Comparison of ENCODE assay signal across 9 mouse cellular contexts in the genomic region with DNA sequence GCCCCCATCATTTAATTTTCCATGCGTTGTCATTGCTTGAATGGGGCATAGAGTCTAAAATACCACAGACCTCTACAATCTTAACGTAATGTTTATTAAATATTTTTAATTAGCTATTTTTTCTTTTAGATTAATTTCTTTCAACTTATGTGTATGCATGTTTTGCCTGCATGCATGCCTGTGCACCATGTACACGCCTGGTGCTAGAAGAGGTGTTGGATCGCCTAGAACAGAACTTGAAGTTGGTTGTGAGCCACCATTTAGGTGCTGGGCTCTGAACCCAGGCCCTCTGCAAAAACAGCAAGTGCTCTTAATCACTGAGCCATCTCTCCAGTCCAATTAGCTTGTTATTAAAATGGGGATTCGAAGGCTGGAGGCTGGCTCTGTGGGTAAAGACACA. TPM values are rescaled to one million over a fixed set of nuclear protein-coding genes. Genes with fewer than 3 reads are reported as not detected.
A peak's percentile ranks its signal among the peaks of the same experiment; 100 is the strongest.
DNase-seq lines count a peak whose midpoint lies in the region; ATAC-seq lines count a peak whose summit lies in the region.
"Had no signal": no experiment of that assay in that cellular context is flagged by ENCODE, and none has a peak within 500 bp of the region (broad histone marks: within the 10 kb centered on the region; RNA-seq: fewer than 3 reads in every experiment).

No protein-coding gene starts in this region.

- no peaks in the 10 kb centered on the region; the same call in 1 of the 2 replicates for H3K9me3 ChIP-seq in heart, embryonic 16.5 days (replicated peaks; ENCODE audit: control insufficient read depth, low read length)
- H3K9me3 ChIP-seq in embryonic facial prominence, embryonic 11.5 days (replicated peaks; ENCODE audit: control insufficient read depth, low read length) = no peaks in the 10 kb centered on the region
- H3K9me3 ChIP-seq in intestine, embryonic 15.5 days = no peaks in the 10 kb centered on the region
- H3K9me3 ChIP-seq in midbrain, embryonic 16.5 days (replicated peaks; ENCODE audit: control insufficient read depth, low read length, poor library complexity, severe bottlenecking) = no peaks in the 10 kb centered on the region

- H3K4me1 ChIP-seq in heart, embryonic 16.5 days (ENCODE audit: control insufficient read depth, insufficient read depth, low read length) = peaks cover 2% of the 10 kb centered on the region; the same call in 1 of the 2 replicates
- no peaks in the 10 kb centered on the region for H3K4me1 ChIP-seq in embryonic facial prominence, embryonic 11.5 days (ENCODE audit: control insufficient read depth, insufficient read depth, low read length)
- no peaks in the 10 kb centered on the region for H3K4me1 ChIP-seq in intestine, embryonic 15.5 days (replicated peaks)
- peaks cover 5% of the 10 kb centered on the region; the same call in 1 of the 2 replicates for H3K4me1 ChIP-seq in midbrain, embryonic 16.5 days (ENCODE audit: control insufficient read depth, insufficient read depth, low read length)

- no peaks in the 10 kb centered on the region for H3K36me3 ChIP-seq in heart, embryonic 16.5 days (ENCODE audit: control insufficient read depth, insufficient read depth)
- no peaks in the 10 kb centered on the region for H3K36me3 ChIP-seq in embryonic facial prominence, embryonic 11.5 days (replicated peaks; ENCODE audit: control insufficient read depth, insufficient read depth, low read depth, low read length)
- H3K36me3 ChIP-seq in intestine, embryonic 15.5 days = no peaks in the 10 kb centered on the region
- H3K36me3 ChIP-seq in midbrain, embryonic 16.5 days (ENCODE audit: control insufficient read depth, insufficient read depth, low read length) = no peaks in the 10 kb centered on the region

- H3K27me3 ChIP-seq in heart, embryonic 16.5 days (ENCODE audit: control insufficient read depth, insufficient read depth, low read length) = peaks cover 3% of the 10 kb centered on the region; the same call in 1 of the 2 replicates
- no peaks in the 10 kb centered on the region for H3K27me3 ChIP-seq in embryonic facial prominence, embryonic 11.5 days (ENCODE audit: control insufficient read depth, insufficient read depth, low read length)
- no peaks in the 10 kb centered on the region for H3K27me3 ChIP-seq in intestine, embryonic 15.5 days (replicated peaks)
- peaks cover 3% of the 10 kb centered on the region; the same call in 1 of the 2 replicates for H3K27me3 ChIP-seq in midbrain, embryonic 16.5 days (ENCODE audit: control insufficient read depth, insufficient read depth, low read depth, low read length)

- WGBS in heart, embryonic 16.5 days = 66% methylated on average over 5 of the region's 5 CpGs
- WGBS in embryonic facial prominence, embryonic 11.5 days = 51% methylated on average over 5 of the region's 5 CpGs
- 63% methylated on average over 5 of the region's 5 CpGs for WGBS in intestine, embryonic 15.5 days
- WGBS in midbrain, embryonic 16.5 days = 54% methylated on average over 5 of the region's 5 CpGs

- no peak for ATAC-seq in heart, embryonic 16.5 days (replicated peaks; ENCODE audit: extremely low read depth, insufficient read depth, low FRiP score)
- no peak for ATAC-seq in embryonic facial prominence, embryonic 11.5 days (replicated peaks; ENCODE audit: insufficient number of reproducible peaks, low FRiP score, low TSS enrichment, low read depth)
- ATAC-seq in intestine, embryonic 15.5 days = no peak
- 0 out of 2 replicates have a peak, but pooled peaks have one; percentile 66 for ATAC-seq in midbrain, embryonic 16.5 days

- peak overlapping the region; percentile 55; the same call in 1 of the 2 replicates for H3K9ac ChIP-seq in heart, embryonic 16.5 days (ENCODE audit: low read length)
- no peak overlapping the region for H3K9ac ChIP-seq in embryonic facial prominence, embryonic 11.5 days (replicated peaks; ENCODE audit: low read length)
- H3K9ac ChIP-seq in intestine, embryonic 15.5 days = no peak overlapping the region
- H3K9ac ChIP-seq in midbrain, embryonic 16.5 days (ENCODE audit: low read depth, low read length) = peak overlapping the region; percentile 80; the same call in 1 of the 2 replicates

- peak overlapping the region; percentile 65 for H3K4me2 ChIP-seq in heart, embryonic 16.5 days (ENCODE audit: low read depth, low read length)
- peak overlapping the region; percentile 62 for H3K4me2 ChIP-seq in embryonic facial prominence, embryonic 11.5 days (ENCODE audit: low read depth, low read length)
- peak overlapping the region; percentile 90 for H3K4me2 ChIP-seq in intestine, embryonic 15.5 days (replicated peaks)
- peak overlapping the region; percentile 94 for H3K4me2 ChIP-seq in midbrain, embryonic 16.5 days (ENCODE audit: low read length)

- DNase-seq in heart, adult 11 months = no peak
- no peak for DNase-seq in embryonic facial prominence, embryonic 11.5 days (ENCODE audit: low spot score)
- DNase-seq in adrenal gland, adult 18-20 months (ENCODE audit: low spot score in 2 of 2) = no peak
- DNase-seq in testis, postnatal 14 days (ENCODE audit: low spot score) = no peak
- no peak for DNase-seq in adipocyte (ENCODE audit: low spot score)

- no peak overlapping the region for H3K27ac ChIP-seq in heart, embryonic 16.5 days (ENCODE audit: low read length)
- H3K27ac ChIP-seq in embryonic facial prominence, embryonic 11.5 days (replicated peaks; ENCODE audit: low read depth, low read length) = no peak overlapping the region
- H3K27ac ChIP-seq in intestine, embryonic 15.5 days = no peak overlapping the region
- no peak overlapping the region for H3K27ac ChIP-seq in midbrain, embryonic 16.5 days (ENCODE audit: low read length)

- peak overlapping the region; percentile 51 for H3K4me3 ChIP-seq in heart, embryonic 16.5 days (ENCODE audit: low read length)
- peak overlapping the region; percentile 34 for H3K4me3 ChIP-seq in embryonic facial prominence, embryonic 11.5 days (ENCODE audit: low read depth, low read length)
- H3K4me3 ChIP-seq in intestine, embryonic 15.5 days (replicated peaks) = peak overlapping the region; percentile 51; the same call in 1 of the 2 replicates
- H3K4me3 ChIP-seq in midbrain, embryonic 16.5 days (ENCODE audit: low read depth, low read length) = peak overlapping the region; percentile 59

RNA-seq across cellular contexts. Expression of a gene that starts 34.9 kb away (rescaled TPM):
- 0.11 TPM in 1 of 2 replicates, not detected in the other for polyA plus RNA-seq in heart, embryonic 16.5 days (2015; fragmentation: Nextera tagmentation; extraction: Ambion mirVana)
- 18.0 and 20.3 TPM in 2 replicates for polyA plus RNA-seq in embryonic facial prominence, embryonic 11.5 days (2014; fragmentation: Nextera tagmentation; extraction: Ambion mirVana)
- polyA plus RNA-seq in intestine, embryonic 15.5 days (2015; fragmentation: Nextera tagmentation; extraction: Ambion mirVana) = 3.2 and 4.7 TPM in 2 replicates
- polyA plus RNA-seq in midbrain, embryonic 16.5 days (2015; fragmentation: Nextera tagmentation; extraction: Ambion mirVana) = 4.5 and 10.9 TPM in 2 replicates
- total RNA-seq in adrenal gland, adult 18-20 months (2021) = under 1 TPM; 0.50 to 0.54 TPM
- polyA plus RNA-seq: CD4-positive, CD25-positive, alpha-beta regulatory T cell, adult 4 months had no signal

RNA-seq across cellular contexts. Expression of a gene that starts 53.6 kb away (rescaled TPM):
- polyA plus RNA-seq in heart, embryonic 16.5 days (2015; fragmentation: Nextera tagmentation; extraction: Ambion mirVana) = 0.15 and 0.29 TPM in 2 replicates
- 53.9 and 76.2 TPM in 2 replicates for polyA plus RNA-seq in embryonic facial prominence, embryonic 11.5 days (2014; fragmentation: Nextera tagmentation; extraction: Ambion mirVana)
- polyA plus RNA-seq in intestine, embryonic 15.5 days (2015; fragmentation: Nextera tagmentation; extraction: Ambion mirVana) = 7.1 and 7.8 TPM in 2 replicates
- 31.5 and 55.5 TPM in 2 replicates for polyA plus RNA-seq in midbrain, embryonic 16.5 days (2015; fragmentation: Nextera tagmentation; extraction: Ambion mirVana)
- total RNA-seq in adrenal gland, adult 18-20 months (2021) = under 1 TPM; 0.17 to 0.29 TPM
- polyA plus RNA-seq: CD4-positive, CD25-positive, alpha-beta regulatory T cell, adult 4 months had no signal

Comparison
In these comparisons a context has a peak if more than half of its experiments do, and no peak if none do; other contexts are left out.
1. H3K9ac ChIP-seq: peak in heart, embryonic 16.5 days (single experiment) and midbrain, embryonic 16.5 days (single experiment); none in embryonic facial prominence, embryonic 11.5 days (single experiment) and intestine, embryonic 15.5 days (single experiment).
2. Peak in every context shown above with its lines, with median percentiles within 50 percentile points of each other: H3K4me2 ChIP-seq and H3K4me3 ChIP-seq.